Mouse (Mus musculus): ENCODE measurements around the gene Sec22c. TPM values are rescaled to one million over a fixed set of nuclear protein-coding genes. Genes with fewer than 3 reads are reported as not detected.

Sec22c gene
- polyA plus RNA-seq, 1 experiment from 2014 or later, result 32.8 TPM

DNA sequence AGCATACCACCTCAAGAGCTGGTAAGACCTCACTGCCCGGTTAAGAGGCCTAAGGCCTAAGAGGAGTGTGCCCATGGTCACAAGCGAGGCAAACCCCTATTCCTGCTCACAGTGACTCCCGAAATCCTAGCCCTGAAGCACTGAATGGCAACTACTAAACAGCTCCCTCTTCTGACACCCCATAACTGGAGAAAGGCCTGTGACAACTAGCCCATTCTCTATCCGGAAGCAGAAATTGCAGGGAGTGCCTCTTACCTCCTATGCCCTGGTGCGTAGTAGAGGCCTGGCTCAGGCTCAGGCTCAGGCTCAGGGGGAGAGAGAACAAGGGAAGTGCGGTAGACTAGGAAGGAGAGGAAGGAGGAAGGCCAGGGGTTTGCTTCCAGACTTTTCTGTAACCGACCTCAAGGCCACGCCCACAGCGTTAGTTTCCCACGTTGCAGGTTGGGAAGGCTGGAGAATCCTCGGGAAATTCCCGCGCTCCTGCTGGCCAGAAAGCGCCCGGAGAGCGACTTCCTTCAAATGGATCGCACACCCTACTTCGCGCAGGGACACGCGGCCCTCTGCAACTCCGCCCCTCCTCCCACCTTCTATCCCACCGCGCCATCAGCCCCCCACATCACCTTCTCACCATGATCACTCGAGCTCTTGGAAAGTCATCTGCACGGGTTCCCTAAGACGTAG, 63.9 kb downstream of the Sec22c start:
- H3K4me2 ChIP-seq, result peak overlapping the region; percentile 84
- H3K27ac ChIP-seq (replicated peaks), result no peak overlapping the region
- H3K27me3 ChIP-seq, result peaks cover 44% of the 10 kb centered on the region
- 13% methylated on average over 27 of the region's 27 CpGs for WGBS
- H3K4me1 ChIP-seq (replicated peaks), result peaks cover 24% of the 10 kb centered on the region
- ATAC-seq (ENCODE audit: low FRiP score, low read depth), result no peak
- no peaks in the 10 kb centered on the region for H3K36me3 ChIP-seq
- H3K9ac ChIP-seq, result peak overlapping the region; percentile 26; the same call in 1 of the 2 replicates
- peak overlapping the region; percentile 49 for H3K4me3 ChIP-seq
- no peaks in the 10 kb centered on the region for H3K9me3 ChIP-seq

DNA sequence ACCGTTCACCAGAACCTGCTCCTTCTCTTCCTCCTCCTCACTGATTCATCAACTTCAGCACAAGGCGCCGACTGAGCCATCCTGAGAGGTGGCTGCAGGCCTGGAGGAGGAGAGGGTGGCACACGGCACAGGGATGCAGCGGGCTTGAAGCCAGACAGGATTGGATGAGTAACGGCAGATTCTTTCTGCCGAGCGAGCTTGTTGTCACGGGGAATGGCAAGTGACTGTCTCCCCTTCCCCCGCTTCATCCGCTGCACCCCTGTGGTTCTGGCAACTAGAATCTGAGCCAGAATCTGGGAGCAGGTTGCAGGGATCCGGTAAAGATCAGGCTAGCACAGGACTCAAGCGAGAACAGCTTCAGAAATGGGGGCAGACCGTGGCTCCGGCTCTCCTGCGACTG, 65.5 kb downstream of the Sec22c start:
- Histone ChIP-seq H3K27me3 (peaks cover 44% of the 10 kb centered on the region), H3K27ac (replicated peaks) (no peak overlapping the region), H3K4me2 (no peak overlapping the region), H3K36me3 (no peaks in the 10 kb centered on the region), H3K4me3 (no peak overlapping the region), H3K9me3 (no peaks in the 10 kb centered on the region), H3K4me1 (replicated peaks) (peaks cover 24% of the 10 kb centered on the region), H3K9ac (no peak overlapping the region)
- WGBS, result 39% methylated on average over 16 of the region's 16 CpGs
- ATAC-seq (ENCODE audit: low FRiP score, low read depth), result no peak

DNA sequence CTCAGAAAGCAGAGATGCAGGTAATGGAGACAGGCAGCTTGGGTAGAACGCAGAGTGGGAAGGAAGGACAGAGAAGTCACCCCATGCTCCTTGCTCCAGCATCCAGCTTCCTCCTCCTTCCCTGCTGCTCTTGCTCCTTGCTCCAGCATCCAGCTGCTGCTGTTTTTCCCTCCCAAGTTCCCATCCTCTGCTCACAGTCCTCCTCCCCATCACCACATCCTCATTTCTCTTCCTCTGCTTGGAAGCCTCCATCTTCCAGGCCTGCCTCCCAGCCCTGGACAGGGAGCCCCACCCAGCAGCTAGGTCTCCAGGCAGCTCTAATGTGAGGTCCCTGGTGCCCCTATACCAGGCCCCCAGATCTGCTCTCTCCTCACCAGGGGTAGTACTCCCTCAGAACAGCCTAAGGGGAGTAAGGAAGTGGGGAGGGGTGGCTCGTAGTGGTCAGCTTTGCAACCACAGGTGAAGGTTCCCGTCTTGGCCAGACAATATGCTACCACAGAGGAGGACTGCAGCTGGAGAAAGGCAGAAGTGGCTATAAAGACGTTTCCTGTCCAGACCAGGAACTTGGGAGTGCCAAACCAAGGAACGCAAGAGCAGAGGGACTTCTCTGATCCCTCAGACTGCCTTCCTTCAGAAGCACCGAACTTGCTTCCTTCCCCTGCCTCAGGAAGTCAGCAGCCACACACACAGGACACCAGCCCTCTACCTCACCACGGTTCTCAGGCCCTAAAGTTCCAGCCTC, 69.3 kb downstream of the Sec22c start:
- Histone ChIP-seq H3K4me1 (replicated peaks) (peaks cover 4% of the 10 kb centered on the region; the same call in 1 of the 2 replicates), H3K4me3 (no peak overlapping the region), H3K27me3 (peaks cover 19% of the 10 kb centered on the region), H3K9me3 (no peaks in the 10 kb centered on the region), H3K36me3 (no peaks in the 10 kb centered on the region), H3K9ac (no peak overlapping the region), H3K27ac (replicated peaks) (no peak overlapping the region), H3K4me2 (no peak overlapping the region)
- WGBS, result 60% methylated on average over 7 of the region's 7 CpGs
- ATAC-seq (ENCODE audit: low FRiP score, low read depth), result no peak

DNA sequence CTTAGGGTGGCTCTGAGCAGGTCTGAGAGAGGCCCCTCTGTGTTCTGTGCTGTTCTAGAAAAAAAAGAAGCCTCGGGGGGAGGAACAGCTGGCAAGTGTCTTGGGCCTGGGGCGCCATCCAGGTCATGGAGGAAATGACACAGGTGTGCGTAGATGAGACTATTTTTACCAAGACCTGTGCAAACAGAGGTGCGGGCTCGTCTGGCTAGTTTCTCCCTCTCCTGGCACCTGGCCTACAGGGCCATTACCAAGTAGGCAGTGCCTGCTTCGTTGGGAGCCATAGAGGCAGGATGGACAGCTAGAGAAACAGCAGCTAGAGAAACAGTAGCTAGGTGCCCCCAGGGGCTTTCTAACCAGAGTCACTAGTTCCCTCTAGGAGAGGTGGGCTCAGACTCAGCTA, 72.0 kb downstream of the Sec22c start:
- Histone ChIP-seq H3K27ac (replicated peaks) (no peak overlapping the region), H3K9me3 (no peaks in the 10 kb centered on the region), H3K9ac (no peak overlapping the region), H3K4me3 (no peak overlapping the region), H3K27me3 (no peaks in the 10 kb centered on the region), H3K4me1 (replicated peaks) (no peaks in the 10 kb centered on the region), H3K36me3 (no peaks in the 10 kb centered on the region), H3K4me2 (no peak overlapping the region)
- ATAC-seq (ENCODE audit: low FRiP score, low read depth), result no peak
- WGBS, result 89% methylated on average over 6 of the region's 6 CpGs

DNA sequence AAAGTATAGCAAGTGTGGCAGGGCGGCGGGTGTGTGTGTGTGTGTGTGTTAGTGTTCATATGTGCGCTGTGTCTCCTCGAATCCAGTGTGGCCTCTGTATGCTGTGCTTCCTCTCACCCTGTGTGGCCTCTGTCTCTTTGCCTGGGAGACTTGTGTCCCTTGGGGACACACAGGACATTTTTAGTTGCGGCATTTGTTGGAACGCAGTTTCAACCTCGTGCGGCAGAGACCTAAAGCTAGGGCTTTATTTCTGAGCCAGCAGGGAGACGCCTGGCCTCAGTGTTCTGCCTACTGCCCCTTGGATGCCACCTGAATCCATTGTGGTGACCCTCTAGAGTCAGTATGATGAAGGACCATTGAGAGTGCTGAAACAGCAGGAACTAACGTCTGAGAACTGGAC, 72.4 kb downstream of the Sec22c start:
- no peaks in the 10 kb centered on the region for H3K4me1 ChIP-seq (replicated peaks)
- 83% methylated on average over 10 of the region's 10 CpGs for WGBS
- no peak for ATAC-seq (ENCODE audit: low FRiP score, low read depth)

DNA sequence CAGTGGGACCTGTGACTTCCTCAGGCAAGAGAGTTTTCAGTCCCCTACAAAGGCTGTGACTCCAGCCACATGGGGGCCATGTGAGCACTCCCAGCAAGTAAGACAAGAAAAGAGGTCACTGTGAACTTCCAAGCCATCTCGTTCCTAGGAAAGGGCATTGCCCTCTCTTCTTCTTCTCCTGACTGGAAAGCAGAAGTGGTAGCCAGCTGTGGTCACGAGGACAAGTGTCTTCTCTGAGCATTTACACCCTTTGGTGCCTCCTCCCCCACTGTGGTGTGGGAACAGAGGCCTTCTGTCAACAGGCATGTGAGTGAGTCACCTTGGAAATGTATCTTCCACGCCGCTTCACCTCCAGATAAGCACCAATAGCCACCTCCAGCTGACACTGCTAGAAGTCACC, 73.3 kb downstream of the Sec22c start:
- 73% methylated on average over 4 of the region's 4 CpGs for WGBS

More for the DNA sequence above, 72.4 kb downstream of the Sec22c start:
- Histone ChIP-seq H3K4me2 (no peak overlapping the region), H3K27me3 (no peaks in the 10 kb centered on the region), H3K27ac (replicated peaks) (no peak overlapping the region), H3K9ac (no peak overlapping the region), H3K4me3 (no peak overlapping the region), H3K9me3 (no peaks in the 10 kb centered on the region), H3K36me3 (no peaks in the 10 kb centered on the region)

DNA sequence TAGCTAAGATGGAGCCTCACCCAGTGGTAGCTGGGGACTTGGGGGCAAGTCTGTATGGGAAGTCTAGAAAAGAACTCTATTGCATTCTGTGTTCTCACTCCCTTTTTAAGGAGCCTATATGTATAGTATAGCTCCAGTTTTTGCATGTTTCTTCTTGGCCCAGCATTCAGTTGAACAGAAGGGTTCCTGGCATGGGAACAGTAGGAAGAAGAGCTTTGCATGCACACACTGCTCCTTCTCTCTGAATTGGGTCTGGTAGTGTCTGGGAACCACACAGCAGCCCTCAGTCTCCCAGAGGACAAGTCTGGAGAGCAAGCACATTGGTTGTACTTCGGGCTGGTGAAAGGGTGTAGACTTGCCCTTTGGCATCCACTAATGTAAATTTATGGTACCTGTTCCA, 74.7 kb downstream of the Sec22c start:
- ATAC-seq (ENCODE audit: low FRiP score, low read depth), result no peak
- Histone ChIP-seq H3K36me3 (no peaks in the 10 kb centered on the region), H3K4me3 (no peak overlapping the region), H3K27me3 (no peaks in the 10 kb centered on the region), H3K27ac (replicated peaks) (no peak overlapping the region), H3K4me1 (replicated peaks) (no peaks in the 10 kb centered on the region), H3K4me2 (no peak overlapping the region), H3K9me3 (no peaks in the 10 kb centered on the region), H3K9ac (no peak overlapping the region)
- WGBS, result 92% methylated on average over 1 of the region's 1 CpGs

More for the DNA sequence above, 73.3 kb downstream of the Sec22c start:
- H3K36me3 ChIP-seq, result no peaks in the 10 kb centered on the region
- H3K27ac ChIP-seq (replicated peaks), result no peak overlapping the region
- no peaks in the 10 kb centered on the region for H3K4me1 ChIP-seq (replicated peaks)
- no peak overlapping the region for H3K9ac ChIP-seq
- ATAC-seq (ENCODE audit: low FRiP score, low read depth), result no peak
- no peak overlapping the region for H3K4me3 ChIP-seq
- H3K27me3 ChIP-seq, result no peaks in the 10 kb centered on the region
- H3K9me3 ChIP-seq, result no peaks in the 10 kb centered on the region
- H3K4me2 ChIP-seq, result no peak overlapping the region

Other genes starting within 250 kb of the Sec22c start
- gene Cck, start 209.8 kb downstream of the Sec22c start, polyA plus RNA-seq (2015; fragmentation: Nextera tagmentation; extraction: Ambion mirVana), result 70.3 and 71.8 TPM in 2 replicates
- gene Lyzl4, start 63.4 kb downstream of the Sec22c start, polyA plus RNA-seq (2015; fragmentation: Nextera tagmentation; extraction: Ambion mirVana), result 0.26 TPM in 1 of 2 replicates, not detected in the other
- gene Vipr1, start 62.8 kb downstream of the Sec22c start, polyA plus RNA-seq (2015; fragmentation: Nextera tagmentation; extraction: Ambion mirVana), result 0.30 and 0.43 TPM in 2 replicates
- gene Ss18l2, start 4.8 kb upstream of the Sec22c start, polyA plus RNA-seq (2015; fragmentation: Nextera tagmentation; extraction: Ambion mirVana), result 168 and 174 TPM in 2 replicates
- gene Nktr, start 13.7 kb upstream of the Sec22c start, polyA plus RNA-seq (2015; fragmentation: Nextera tagmentation; extraction: Ambion mirVana), result 45.0 and 53.8 TPM in 2 replicates
- gene Zfp651, start 53.8 kb upstream of the Sec22c start, polyA plus RNA-seq (2015; fragmentation: Nextera tagmentation; extraction: Ambion mirVana), result 32.9 and 33.2 TPM in 2 replicates
- gene Klhl40, start 72.1 kb upstream of the Sec22c start, polyA plus RNA-seq (2015; fragmentation: Nextera tagmentation; extraction: Ambion mirVana), result 1.4 and 1.8 TPM in 2 replicates
- 0.14 and 0.19 TPM in 2 replicates for gene Hhatl, start 87.0 kb upstream of the Sec22c start, polyA plus RNA-seq (2015; fragmentation: Nextera tagmentation; extraction: Ambion mirVana)
- 3.2 and 3.5 TPM in 2 replicates for gene Ccdc13, start 134.0 kb upstream of the Sec22c start, polyA plus RNA-seq (2015; fragmentation: Nextera tagmentation; extraction: Ambion mirVana)
- gene Higd1a, start 152.9 kb upstream of the Sec22c start, polyA plus RNA-seq (2015; fragmentation: Nextera tagmentation; extraction: Ambion mirVana), result 157 and 160 TPM in 2 replicates
- 2.9 and 3.0 TPM in 2 replicates for gene Ackr2, start 192.9 kb upstream of the Sec22c start, polyA plus RNA-seq (2015; fragmentation: Nextera tagmentation; extraction: Ambion mirVana)
- not detected in 2 replicates for gene Cyp8b1, start 210.8 kb upstream of the Sec22c start, polyA plus RNA-seq (2015; fragmentation: Nextera tagmentation; extraction: Ambion mirVana)
- 1.8 and 2.1 TPM in 2 replicates for gene Fam198a, start 245.5 kb upstream of the Sec22c start, polyA plus RNA-seq (2015; fragmentation: Nextera tagmentation; extraction: Ambion mirVana)